Mouse (Mus musculus): ENCODE results near the gene Urad.
A peak's percentile ranks its signal among the peaks of the same experiment; 100 is the strongest.

Urad gene

GRCm38 (mm10) chr5:147323237-147323917 is 1.1 kb upstream of the Urad start:
- DNase-seq (ENCODE audit: low spot score), result peak; percentile 86

- peak; percentile 92 for DNase-seq (ENCODE audit: low spot score)
These were observed 2.6 kb downstream of the Urad start for GRCm38 (mm10) chr5:147319653-147320052.

GRCm38 (mm10) chr5:147317991-147318390 is 4.2 kb downstream of the Urad start:
- peak; percentile 36 for DNase-seq (ENCODE audit: low spot score)

DNA sequence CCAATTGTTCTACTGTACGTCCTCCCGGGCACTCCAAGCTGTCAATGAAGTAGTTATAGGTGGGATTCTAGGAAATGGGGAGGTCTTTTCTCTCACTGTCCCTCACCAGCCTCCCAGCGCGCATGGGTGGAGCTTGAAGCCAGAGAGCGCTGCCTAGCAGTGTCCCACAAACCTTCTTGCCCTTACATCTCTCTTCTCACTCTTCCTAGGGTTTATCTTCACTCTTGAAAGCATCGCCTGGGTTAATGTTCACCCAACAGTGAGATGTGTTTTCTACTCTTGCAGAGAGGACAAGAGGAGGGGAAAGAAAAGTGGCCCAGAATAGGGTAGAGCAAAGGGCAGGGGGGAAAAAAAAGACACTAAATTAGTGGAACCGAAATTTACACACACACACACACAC is 4.9 kb downstream of the Urad start:
- no peak for DNase-seq (ENCODE audit: low spot score)

GRCm38 (mm10) chr5:147315432-147316075 is 6.7 kb downstream of the Urad start:
- no peak for DNase-seq (ENCODE audit: low spot score)

- DNase-seq (ENCODE audit: low spot score), result no peak
These were observed 7.4 kb downstream of the Urad start for GRCm38 (mm10) chr5:147314646-147315431.

DNA sequence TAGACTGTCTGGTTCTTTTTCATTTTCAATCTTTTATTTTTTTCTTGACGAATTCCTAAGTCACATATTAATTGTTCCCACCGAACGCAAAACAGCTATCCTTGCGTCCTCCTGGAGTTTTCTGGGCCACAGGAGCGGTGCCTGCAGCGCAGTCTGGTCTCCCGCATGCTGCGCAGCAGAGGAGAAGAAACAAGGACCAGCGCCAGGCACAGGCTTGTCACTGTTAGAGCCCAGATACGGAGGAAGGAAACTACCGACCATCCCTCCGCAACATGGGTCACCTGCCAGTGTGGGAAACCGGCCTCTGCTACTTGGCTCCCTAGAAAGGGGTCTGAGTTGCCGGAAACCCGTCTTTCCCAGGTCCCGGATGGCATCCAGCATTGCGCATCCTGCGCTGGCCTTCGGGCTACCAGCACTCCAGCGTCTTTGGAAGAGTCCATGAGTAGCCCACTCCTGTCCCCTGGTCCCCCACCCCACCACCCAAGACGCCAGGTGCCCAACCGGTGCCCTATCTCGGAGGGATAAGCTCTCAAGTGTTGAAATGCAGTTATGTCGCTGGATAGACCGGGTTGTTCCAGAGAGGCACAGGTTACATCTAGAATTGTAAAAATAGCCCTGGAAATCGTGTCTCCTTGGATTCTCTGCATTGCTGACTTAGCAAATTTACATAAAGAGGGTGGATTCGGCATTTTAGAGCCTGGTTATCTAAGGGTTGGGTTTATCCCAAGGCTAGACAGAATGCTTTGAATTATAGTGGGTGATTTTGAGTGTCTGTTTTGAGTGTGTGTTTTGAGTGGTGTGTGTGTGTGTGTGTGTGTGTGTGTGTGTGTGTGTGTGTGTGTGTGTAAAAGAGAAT is 9.2 kb downstream of the Urad start:
- no peak for DNase-seq (ENCODE audit: low spot score)

DNA sequence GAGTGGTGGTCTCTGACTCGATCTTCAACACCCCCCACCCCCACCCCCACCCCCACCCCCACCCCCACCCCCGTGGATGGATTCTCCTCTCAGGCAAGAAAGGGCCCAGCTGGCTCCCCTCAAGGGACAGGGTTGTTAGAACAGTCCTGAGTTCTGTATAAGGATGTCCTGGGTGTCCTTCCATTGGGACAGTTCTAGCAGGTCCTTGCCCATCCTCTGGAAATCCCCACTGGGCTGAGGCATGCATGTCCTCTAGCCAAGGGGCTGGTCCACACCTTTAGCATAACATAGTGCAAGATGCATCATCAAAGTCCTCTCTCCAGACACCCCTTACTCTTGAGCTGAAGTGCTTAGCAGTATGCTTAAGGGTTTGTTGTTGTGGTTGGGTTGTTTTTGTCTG is 12.5 kb downstream of the Urad start:
- no peak for DNase-seq (ENCODE audit: low spot score)

DNA sequence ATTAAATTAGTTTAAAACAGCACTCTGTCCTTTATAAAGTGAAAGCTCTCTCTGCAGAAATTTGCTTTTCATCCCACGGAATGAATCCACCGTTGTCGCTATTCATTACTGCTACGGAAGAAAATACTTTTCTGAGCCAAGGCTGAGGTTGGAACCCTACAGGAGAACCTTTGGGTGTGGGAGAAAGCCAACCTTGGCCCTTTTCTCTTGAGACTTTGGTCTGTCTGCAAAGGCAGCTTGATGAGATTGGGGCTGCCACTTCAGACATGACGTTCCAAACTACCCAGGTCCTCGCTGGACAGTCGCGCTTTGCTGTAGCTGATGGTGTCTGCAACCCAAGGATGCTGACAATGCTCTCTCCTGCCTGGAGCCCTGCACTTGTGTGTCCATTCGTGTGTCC is 13.8 kb downstream of the Urad start:
- no peak for DNase-seq (ENCODE audit: low spot score)

DNA sequence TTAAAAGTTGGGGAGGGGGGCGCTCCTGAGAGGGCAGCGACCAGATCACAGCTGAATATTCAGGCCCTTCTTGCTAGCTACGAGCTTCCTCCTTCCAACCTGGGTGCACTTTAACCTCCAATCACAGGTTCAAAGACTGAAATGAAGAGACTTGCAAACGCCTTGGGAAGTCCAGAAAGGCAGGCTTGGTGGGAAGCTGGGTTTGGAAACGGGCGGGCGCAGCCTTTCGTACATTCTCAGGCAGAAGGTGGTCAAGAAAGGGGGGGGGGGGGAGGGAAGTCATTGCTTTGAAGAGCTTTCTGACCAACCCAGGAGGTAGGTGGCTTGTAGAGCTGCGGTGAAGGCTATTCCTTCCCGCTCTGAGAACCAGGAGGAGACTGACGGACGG is 14.8 kb downstream of the Urad start:
- DNase-seq (ENCODE audit: low spot score), result no peak

GRCm38 (mm10) chr5:147306638-147307397 is 15.4 kb downstream of the Urad start, which contains the start of gene Cdx2:
TSS of gene Cdx2 (minus strand) at chr5:147307270.
- DNase-seq (ENCODE audit: low spot score), result no peak

- DNase-seq (ENCODE audit: low spot score), result no peak
These were observed 16.2 kb downstream of the Urad start for GRCm38 (mm10) chr5:147305856-147306637.

GRCm38 (mm10) chr5:147305166-147305565 is 17.1 kb downstream of the Urad start:
- DNase-seq (ENCODE audit: low spot score), result no peak

- no peak for DNase-seq (ENCODE audit: low spot score)
These were observed 17.7 kb downstream of the Urad start for GRCm38 (mm10) chr5:147304276-147305155.

GRCm38 (mm10) chr5:147302746-147303400 is 19.4 kb downstream of the Urad start:
- no peak for DNase-seq (ENCODE audit: low spot score)

- no peak for DNase-seq (ENCODE audit: low spot score)
These were observed 20.1 kb downstream of the Urad start for GRCm38 (mm10) chr5:147302141-147302540.

- DNase-seq (ENCODE audit: low spot score), result no peak
These were observed 20.5 kb downstream of the Urad start for GRCm38 (mm10) chr5:147301781-147302070.

DNA sequence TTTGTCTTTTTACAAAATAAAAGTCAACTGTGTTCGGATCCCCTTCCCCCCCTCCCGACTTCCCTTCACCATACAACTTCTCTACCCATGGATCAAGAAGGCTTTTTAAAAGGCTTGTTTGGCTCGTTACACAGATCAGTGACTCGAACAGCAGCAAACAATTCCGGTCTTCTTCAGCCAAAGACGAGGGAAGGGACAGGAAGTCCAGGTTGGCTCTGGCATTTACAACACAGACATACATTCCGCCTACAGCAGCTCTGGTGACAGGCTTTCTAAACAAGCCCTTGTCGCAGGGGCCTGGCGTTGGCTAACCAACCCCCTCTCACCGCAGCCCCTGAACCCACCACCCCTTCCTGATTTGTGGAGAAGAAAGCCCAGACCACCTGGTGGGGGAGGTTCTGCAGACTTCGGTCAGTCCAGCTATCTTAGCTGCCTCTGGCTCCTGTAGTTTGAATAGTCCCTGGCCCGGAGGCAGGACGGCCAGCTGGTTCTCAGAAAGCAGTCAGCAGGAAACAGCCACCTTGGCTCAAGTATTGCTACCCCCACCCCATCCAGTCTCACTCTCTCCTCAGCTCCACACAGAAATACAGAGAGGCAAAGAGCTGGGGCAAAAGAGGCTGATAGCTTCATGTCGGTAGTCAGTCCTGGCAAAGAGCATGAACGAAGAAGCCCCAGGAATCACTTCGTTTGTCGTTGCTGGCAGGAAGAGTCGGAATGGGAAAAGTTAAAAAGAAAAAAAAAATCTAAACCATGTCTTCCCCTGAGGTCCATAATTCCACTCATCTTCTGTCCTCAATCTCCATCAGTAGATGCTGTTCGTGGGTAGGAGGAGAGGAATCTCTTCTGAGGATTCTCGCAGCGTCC is 21.1 kb downstream of the Urad start:
- DNase-seq (ENCODE audit: low spot score), result no peak

Measured in retina, embryonic 14.5 days (tissue).